Mouse (Mus musculus): ENCODE data around the gene Kif19a. TPM values are rescaled to one million over a fixed set of nuclear protein-coding genes. Genes with fewer than 3 reads are reported as not detected.
A peak's percentile ranks its signal among the peaks of the same experiment; 100 is the strongest.

Gene Kif19a
- polyA plus RNA-seq, 1 experiment from 2014 or later, result 0.46 TPM

- no peak overlapping the region for H3K27ac ChIP-seq
- peak overlapping the region; percentile 44 for H3K4me2 ChIP-seq
- no peak overlapping the region for H3K9ac ChIP-seq
- peak overlapping the region; percentile 15; the same call in 1 of the 2 replicates for H3K4me3 ChIP-seq
- H3K4me1 ChIP-seq, result peaks cover 48% of the 10 kb centered on the region
- peaks cover 42% of the 10 kb centered on the region for H3K27me3 ChIP-seq (replicated peaks)
- no peaks in the 10 kb centered on the region for H3K36me3 ChIP-seq (replicated peaks)
- H3K9me3 ChIP-seq, result no peaks in the 10 kb centered on the region
- 12% methylated on average over 30 of the region's 30 CpGs for WGBS
- ATAC-seq (replicated peaks), result peak; percentile 25; the same call in 1 of the 2 replicates
Measured at GRCm38 (mm10) chr11:114789061-114789714, 24.0 kb downstream of the Kif19a start.

- no peaks in the 10 kb centered on the region for H3K9me3 ChIP-seq
- no peaks in the 10 kb centered on the region for H3K36me3 ChIP-seq (replicated peaks)
- no peak overlapping the region for H3K4me2 ChIP-seq
- H3K27me3 ChIP-seq (replicated peaks), result peaks cover 38% of the 10 kb centered on the region
- H3K9ac ChIP-seq, result no peak overlapping the region
- peaks cover 52% of the 10 kb centered on the region for H3K4me1 ChIP-seq
- no peak for ATAC-seq (replicated peaks)
- H3K27ac ChIP-seq, result no peak overlapping the region
- H3K4me3 ChIP-seq, result no peak overlapping the region
- WGBS, result 59% methylated on average over 9 of the region's 9 CpGs
Measured at GRCm38 (mm10) chr11:114789716-114790115, 24.5 kb downstream of the Kif19a start.

GRCm38 (mm10) chr11:114790171-114790570 lies 25.0 kb downstream of the Kif19a start:
- Histone ChIP-seq H3K4me3 (no peak overlapping the region), H3K4me2 (no peak overlapping the region), H3K27ac (no peak overlapping the region), H3K36me3 (replicated peaks) (no peaks in the 10 kb centered on the region), H3K9me3 (no peaks in the 10 kb centered on the region), H3K27me3 (replicated peaks) (peaks cover 35% of the 10 kb centered on the region), H3K9ac (no peak overlapping the region), H3K4me1 (peaks cover 57% of the 10 kb centered on the region)
- WGBS, result 75% methylated on average over 12 of the region's 12 CpGs
- no peak for ATAC-seq (replicated peaks)

GRCm38 (mm10) chr11:114790841-114791240 lies 25.7 kb downstream of the Kif19a start:
- H3K4me3 ChIP-seq, result peak overlapping the region; percentile 54
- H3K9me3 ChIP-seq, result no peaks in the 10 kb centered on the region
- no peak for ATAC-seq (replicated peaks)
- no peaks in the 10 kb centered on the region for H3K36me3 ChIP-seq (replicated peaks)
- peak overlapping the region; percentile 72 for H3K4me2 ChIP-seq
- peaks cover 63% of the 10 kb centered on the region for H3K4me1 ChIP-seq
- 53% methylated on average over 4 of the region's 4 CpGs for WGBS
- H3K27ac ChIP-seq, result peak overlapping the region; percentile 80
- peaks cover 28% of the 10 kb centered on the region for H3K27me3 ChIP-seq (replicated peaks)
- no peak overlapping the region for H3K9ac ChIP-seq

- ATAC-seq (replicated peaks), result no peak
- Histone ChIP-seq H3K4me1 (peaks cover 64% of the 10 kb centered on the region), H3K27me3 (replicated peaks) (peaks cover 27% of the 10 kb centered on the region), H3K4me2 (peak overlapping the region; percentile 72), H3K9ac (peak overlapping the region; percentile 57), H3K9me3 (no peaks in the 10 kb centered on the region), H3K4me3 (peak overlapping the region; percentile 54), H3K36me3 (replicated peaks) (no peaks in the 10 kb centered on the region), H3K27ac (peak overlapping the region; percentile 80)
- WGBS, result 6% methylated on average over 49 of the region's 50 CpGs
Measured at GRCm38 (mm10) chr11:114791351-114791889, 26.2 kb downstream of the Kif19a start.

- peak overlapping the region; percentile 80 for H3K27ac ChIP-seq
- peak overlapping the region; percentile 57 for H3K9ac ChIP-seq
- peaks cover 63% of the 10 kb centered on the region for H3K4me1 ChIP-seq
- H3K9me3 ChIP-seq, result no peaks in the 10 kb centered on the region
- peak overlapping the region; percentile 54 for H3K4me3 ChIP-seq
- H3K27me3 ChIP-seq (replicated peaks), result peaks cover 23% of the 10 kb centered on the region
- WGBS, result under 1% methylated on average over 59 of the region's 59 CpGs
- no peaks in the 10 kb centered on the region for H3K36me3 ChIP-seq (replicated peaks)
- H3K4me2 ChIP-seq, result peak overlapping the region; percentile 72
- ATAC-seq (replicated peaks), result peak; percentile 21; the same call in 1 of the 2 replicates
Measured at GRCm38 (mm10) chr11:114791891-114792411, 26.8 kb downstream of the Kif19a start.

GRCm38 (mm10) chr11:114792931-114793494 lies 27.8 kb downstream of the Kif19a start:
- H3K36me3 ChIP-seq (replicated peaks), result no peaks in the 10 kb centered on the region
- H3K27ac ChIP-seq, result peak overlapping the region; percentile 90; the same call in 1 of the 2 replicates
- H3K4me2 ChIP-seq, result peak overlapping the region; percentile 72
- 49% methylated on average over 5 of the region's 5 CpGs for WGBS
- H3K4me1 ChIP-seq, result peaks cover 63% of the 10 kb centered on the region
- no peaks in the 10 kb centered on the region for H3K9me3 ChIP-seq
- peaks cover 13% of the 10 kb centered on the region for H3K27me3 ChIP-seq (replicated peaks)
- no peak for ATAC-seq (replicated peaks)
- no peak overlapping the region for H3K4me3 ChIP-seq
- H3K9ac ChIP-seq, result no peak overlapping the region

GRCm38 (mm10) chr11:114793868-114794545 lies 28.8 kb downstream of the Kif19a start:
- H3K27me3 ChIP-seq (replicated peaks), result peaks cover 10% of the 10 kb centered on the region
- H3K4me3 ChIP-seq, result peak overlapping the region; percentile 13
- H3K9ac ChIP-seq, result peak overlapping the region; percentile 6; the same call in 1 of the 2 replicates
- H3K9me3 ChIP-seq, result no peaks in the 10 kb centered on the region
- peaks cover 60% of the 10 kb centered on the region for H3K4me1 ChIP-seq
- no peak for ATAC-seq (replicated peaks)
- H3K36me3 ChIP-seq (replicated peaks), result no peaks in the 10 kb centered on the region
- WGBS, result 49% methylated on average over 19 of the region's 19 CpGs
- peak overlapping the region; percentile 90; the same call in 1 of the 2 replicates for H3K27ac ChIP-seq
- H3K4me2 ChIP-seq, result peak overlapping the region; percentile 72

- peak; percentile 5; the same call in 1 of the 2 replicates for ATAC-seq (replicated peaks)
- Histone ChIP-seq H3K4me3 (peak overlapping the region; percentile 35), H3K36me3 (replicated peaks) (no peaks in the 10 kb centered on the region), H3K27me3 (replicated peaks) (peaks cover 4% of the 10 kb centered on the region), H3K4me1 (peaks cover 55% of the 10 kb centered on the region), H3K9ac (peak overlapping the region; percentile 40; the same call in 1 of the 2 replicates), H3K9me3 (no peaks in the 10 kb centered on the region), H3K27ac (peak overlapping the region; percentile 90), H3K4me2 (peak overlapping the region; percentile 72)
- WGBS, result 18% methylated on average over 4 of the region's 4 CpGs
Measured at GRCm38 (mm10) chr11:114794691-114795090, 29.5 kb downstream of the Kif19a start.

- H3K4me2 ChIP-seq, result peak overlapping the region; percentile 72
- H3K4me1 ChIP-seq, result peaks cover 55% of the 10 kb centered on the region
- no peaks in the 10 kb centered on the region for H3K36me3 ChIP-seq (replicated peaks)
- WGBS, result 0% methylated on average over 7 of the region's 7 CpGs
- peak overlapping the region; percentile 90 for H3K27ac ChIP-seq
- peak; percentile 81 for ATAC-seq (replicated peaks)
- H3K27me3 ChIP-seq (replicated peaks), result no peaks in the 10 kb centered on the region; the same call in 1 of the 2 replicates
- peak overlapping the region; percentile 35 for H3K4me3 ChIP-seq
- no peaks in the 10 kb centered on the region for H3K9me3 ChIP-seq
- H3K9ac ChIP-seq, result peak overlapping the region; percentile 40; the same call in 1 of the 2 replicates
Measured at GRCm38 (mm10) chr11:114795231-114795746, 30.1 kb downstream of the Kif19a start.

- H3K4me1 ChIP-seq, result peaks cover 53% of the 10 kb centered on the region
- H3K9me3 ChIP-seq, result no peaks in the 10 kb centered on the region
- peak within 1 kb of the TSS; percentile 35 for H3K4me3 ChIP-seq
- H3K27ac ChIP-seq, result peak within 1 kb of the TSS; percentile 90
- H3K9ac ChIP-seq, result peak within 1 kb of the TSS; percentile 40; the same call in 1 of the 2 replicates
- WGBS, result under 1% methylated on average over 4 of the region's 4 CpGs
- H3K27me3 ChIP-seq (replicated peaks), result no peaks in the 10 kb centered on the region
- peak; percentile 80 for ATAC-seq (replicated peaks)
- H3K36me3 ChIP-seq (replicated peaks), result no peaks in the 10 kb centered on the region
- peak within 1 kb of the TSS; percentile 72 for H3K4me2 ChIP-seq
Measured at GRCm38 (mm10) chr11:114795848-114796322, 30.7 kb downstream of the Kif19a start, which contains the start of gene Btbd17. Gene Btbd17, minus strand, starts transcription at chr11:114795945.

Data from midbrain, embryonic 15.5 days (tissue).